Mouse (Mus musculus) neutrophil, adult 59 days (primary cell): ENCODE data around the gene Kcnd3. TPM values are rescaled to one million over a fixed set of nuclear protein-coding genes. Genes with fewer than 3 reads are reported as not detected.

Experiments used
- total RNA-seq, 2 experiments: library from RNA; stranded (reverse); gene quantifications; 1 replicate in 1 of 2; 2 replicates in 1 of 2; pipeline ENCODE4 v1.2.4; 2023

The Kcnd3 gene
- not detected for total RNA-seq

DNA sequence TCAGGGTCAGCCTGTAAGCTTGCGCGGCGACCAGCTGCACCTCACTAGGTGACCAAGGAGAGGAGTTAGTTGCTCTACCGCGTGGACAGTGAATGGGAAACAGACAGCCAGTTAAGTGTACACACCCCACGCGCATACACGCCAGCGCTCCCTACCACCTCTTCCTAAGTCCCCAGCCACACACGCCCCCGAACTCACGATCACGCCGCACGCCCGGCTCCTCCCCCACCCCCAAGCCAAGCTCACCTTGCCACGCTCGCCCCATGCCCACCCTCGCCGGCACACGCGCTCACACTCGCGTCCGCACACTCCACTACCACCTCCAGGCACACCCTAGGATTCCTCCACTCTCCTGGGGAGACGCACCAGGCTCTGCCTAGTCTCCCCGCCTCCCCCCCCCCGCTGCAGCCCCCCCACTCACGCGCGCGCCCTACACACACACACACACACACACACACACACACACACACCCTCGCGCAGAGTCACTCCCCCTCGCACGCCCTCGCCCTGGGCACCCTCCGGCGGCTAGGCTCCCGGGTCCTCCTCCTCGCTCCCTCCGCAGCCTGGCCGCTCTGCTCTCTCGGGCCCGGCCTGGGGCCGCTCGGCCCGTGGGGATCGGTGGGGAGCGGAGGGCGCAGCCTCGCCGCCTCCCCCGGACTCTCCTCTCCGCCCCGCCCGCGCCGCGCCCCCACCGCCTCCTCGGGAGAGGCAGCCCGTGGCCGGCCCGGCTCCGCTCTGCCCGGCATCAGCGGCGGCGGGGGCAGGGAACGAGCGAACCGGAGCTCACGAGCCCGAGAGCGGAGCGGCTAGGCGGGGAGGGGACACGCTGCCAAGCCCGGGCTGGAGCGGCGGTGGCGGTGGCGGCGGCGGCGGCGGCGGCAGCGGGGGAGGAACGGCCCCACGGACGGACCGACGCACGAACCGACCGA is at the start of gene Kcnd3:
Gene Kcnd3 (plus strand): TSS at position 704 of the 929 bp plus-strand sequence.

DNA sequence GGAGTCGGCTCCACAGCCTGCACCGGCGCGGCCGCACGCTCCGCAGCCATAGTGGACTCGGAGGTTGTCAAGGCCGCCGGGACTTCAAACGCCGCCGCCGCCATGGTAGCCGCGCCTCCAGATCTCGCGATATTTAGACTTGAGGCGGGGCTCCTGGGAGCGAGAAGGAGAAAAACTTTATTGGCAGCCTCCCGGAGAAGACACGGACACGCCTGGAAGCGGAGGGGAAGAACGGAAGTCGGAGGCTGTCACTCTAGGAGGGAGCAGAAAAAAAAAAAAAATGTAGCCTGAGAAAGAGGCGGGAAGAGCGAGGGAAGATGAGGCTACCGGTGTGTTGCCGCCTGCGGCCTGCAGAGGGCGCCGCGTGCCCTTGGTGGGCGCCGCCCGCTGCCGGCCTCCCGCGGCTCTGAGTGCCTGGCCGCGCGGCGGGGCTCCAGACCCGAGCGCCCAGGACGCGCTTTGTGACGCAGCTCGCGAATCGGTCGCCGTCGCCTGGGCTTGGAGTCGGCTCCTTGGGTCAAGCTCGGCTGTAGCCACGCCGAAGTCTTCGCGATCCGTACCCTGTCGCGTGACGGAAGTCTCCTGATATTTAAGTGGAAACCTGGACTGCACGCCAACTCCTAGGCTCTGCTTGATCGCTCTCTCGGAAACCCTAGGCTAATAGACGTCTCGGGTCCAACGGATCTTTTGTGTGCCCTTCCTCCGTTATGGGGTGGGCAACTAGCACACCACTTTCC is 235.4 kb downstream of the Kcnd3 start, which contains the start of gene Ddx20:
Gene Ddx20 (minus strand): TSS at position 251 of the 737 bp plus-strand sequence.

DNA sequence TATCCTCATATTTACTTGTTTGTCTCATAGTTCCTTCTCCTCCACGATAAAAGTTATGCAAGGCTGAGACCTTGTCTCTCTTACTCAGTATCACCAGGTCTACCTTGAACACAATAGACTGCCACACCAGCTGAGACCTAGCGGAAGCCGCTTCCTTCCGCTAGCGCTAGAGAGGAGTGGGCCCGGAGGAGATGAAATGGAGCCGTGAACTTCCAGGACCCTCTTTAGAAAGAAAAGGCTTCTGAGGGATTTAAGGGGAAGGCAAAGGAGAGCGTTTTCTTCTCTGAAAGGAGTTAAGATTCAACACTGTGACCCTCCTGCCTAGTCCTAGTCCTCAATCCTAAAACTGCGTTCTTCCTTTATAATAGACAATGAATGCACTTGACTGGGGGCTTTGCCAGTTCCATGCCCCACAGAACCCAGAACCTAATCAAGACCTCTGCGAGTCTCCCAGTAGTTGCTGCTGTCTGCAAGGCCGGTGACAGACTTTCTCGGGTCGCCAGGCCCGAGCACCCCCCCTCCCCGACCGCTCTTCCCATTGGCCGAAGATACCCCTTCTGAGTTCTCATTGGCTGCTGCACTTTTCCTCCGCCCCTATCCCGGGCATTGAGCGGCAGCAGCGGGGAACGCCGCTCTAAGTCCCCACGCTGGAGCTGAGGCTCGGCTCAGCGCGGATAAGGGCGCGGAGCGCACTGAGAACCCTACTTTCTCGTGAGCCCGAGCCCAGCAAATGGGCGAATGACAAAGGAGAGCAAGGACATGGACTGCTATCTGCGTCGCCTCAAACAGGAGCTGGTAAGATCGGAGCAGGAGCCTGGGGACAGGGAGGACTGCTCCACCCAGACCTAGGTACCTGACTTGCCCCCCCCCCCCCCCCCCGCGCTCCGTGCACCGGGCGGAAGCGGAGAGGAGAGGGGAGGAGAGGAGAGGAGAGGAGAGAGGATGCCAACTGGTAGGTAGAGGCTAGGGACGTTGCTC is 252.2 kb downstream of the Kcnd3 start, which contains the start of gene Inka2:
Gene Inka2 (plus strand): TSS at position 569 of the 978 bp plus-strand sequence.

Other genes starting within 250 kb of the Kcnd3 start
- gene Ddx20, start 235.2 kb downstream of the Kcnd3 start, total RNA-seq: 10 to 100 TPM; 11.6 to 14.5 TPM